Mouse (Mus musculus) MEL (cell line): ENCODE measurements around the gene Nlrx1.

Experiments
- CHD2 ChIP-seq: IDR thresholded peaks from 2 replicates; pipeline ENCODE4 v1.6.1; 2011; ENCODE audit warnings: low read length, improper control_type of control experiment
- CTCF ChIP-seq, 3 experiments: IDR thresholded peaks in 2 of 3; conservative IDR thresholded peaks in 1 of 3; 2 replicates each; pipeline ENCODE4 v1.5.1; 2011 to 2012; ENCODE audit warnings: low read length in 3 of 3, low read depth in 2 of 3, mild to moderate bottlenecking in 2 of 3, improper control_type of control experiment in 1 of 3, inconsistent platforms in 1 of 3, mixed read lengths in 1 of 3, moderate library complexity in 1 of 3; ENCODE audit not compliant: control insufficient read depth in 1 of 3, insufficient read depth in 1 of 3, poor library complexity in 1 of 3, severe bottlenecking in 1 of 3
- ELF1 ChIP-seq: IDR thresholded peaks from 2 replicates; pipeline ENCODE4 v1.6.1; 2014; ENCODE audit warnings: low read depth, mild to moderate bottlenecking, inconsistent platforms, low read length, improper control_type of control experiment, moderate library complexity
- GATA1 ChIP-seq: IDR thresholded peaks from 2 replicates; pipeline ENCODE4 v1.6.1; 2011; ENCODE audit warnings: low read depth, low read length, improper control_type of control experiment
- JUND ChIP-seq: IDR thresholded peaks from 2 replicates; pipeline ENCODE4 v1.6.1; 2011; ENCODE audit warnings: low read depth, mild to moderate bottlenecking, improper control_type of control experiment, low read length
- MAZ ChIP-seq: IDR thresholded peaks from 2 replicates; pipeline ENCODE4 v1.6.1; 2012; ENCODE audit warnings: low read depth, mild to moderate bottlenecking, inconsistent platforms, low read length, improper control_type of control experiment
- MYB ChIP-seq: IDR thresholded peaks from 2 replicates; pipeline ENCODE4 v1.6.1; 2011; ENCODE audit warnings: mild to moderate bottlenecking, low read depth, low read length, improper control_type of control experiment
- POLR2A ChIP-seq, 2 experiments: IDR thresholded peaks; 2 replicates each; pipeline ENCODE4 v1.6.1; 2011 to 2012; ENCODE audit warnings: low read length in 2 of 2, mild to moderate bottlenecking in 2 of 2, control low read depth in 1 of 2, improper control_type of control experiment in 1 of 2, low read depth in 1 of 2, moderate library complexity in 1 of 2; ENCODE audit not compliant: control insufficient read depth in 1 of 2, insufficient read depth in 1 of 2, poor library complexity in 1 of 2
- ZKSCAN1 ChIP-seq: IDR thresholded peaks from 2 replicates; pipeline ENCODE4 v1.6.1; 2012; ENCODE audit warnings: low read depth, mild to moderate bottlenecking, inconsistent platforms, low read length, improper control_type of control experiment, moderate library complexity
- ZMIZ1 ChIP-seq: IDR thresholded peaks from 2 replicates; pipeline ENCODE4 v1.6.1; 2012; ENCODE audit warnings: low read depth, mild to moderate bottlenecking, inconsistent platforms, low read length, improper control_type of control experiment, moderate library complexity

DNA sequence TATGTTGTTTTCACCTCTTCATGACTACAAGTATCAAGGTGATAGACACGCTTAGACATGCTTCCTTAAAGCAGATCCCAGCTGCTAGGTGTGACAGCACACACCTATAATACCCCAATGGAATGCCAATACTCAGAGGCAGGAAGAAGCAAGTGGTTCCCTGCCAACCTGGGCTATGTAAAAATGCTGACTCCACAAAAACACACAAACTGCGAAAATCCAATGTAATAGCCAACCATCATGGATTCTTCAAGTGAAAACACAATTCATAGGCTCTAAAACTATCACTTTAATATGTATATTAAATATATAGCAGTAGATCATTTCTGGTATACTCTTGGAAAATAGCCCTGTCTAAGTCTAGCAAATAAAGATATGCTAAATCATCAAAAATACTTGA, 60.6 kb downstream of the Nlrx1 start:
- TF ChIP-seq POLR2A (IDR thresholded peaks at IDR 0.05; ENCODE audit: control insufficient read depth in 1 of 2, insufficient read depth in 1 of 2, low read depth in 1 of 2, low read length in 2 of 2, poor library complexity in 1 of 2) = no peak
- no peak for TF ChIP-seq GATA1
- TF ChIP-seq CTCF (IDR thresholded peaks at IDR 0.05 in 2 of 3, conservative IDR thresholded peaks at IDR 0.05 in 1 of 3; ENCODE audit: control insufficient read depth in 1 of 3, insufficient read depth in 1 of 3, low read depth in 2 of 3, low read length in 3 of 3, poor library complexity in 1 of 3, severe bottlenecking in 1 of 3) = no peak
- TF ChIP-seq ELF1 = no peak
- no peak for TF ChIP-seq MYB
- TF ChIP-seq ZMIZ1 = no peak
- no peak for TF ChIP-seq JUND
- TF ChIP-seq MAZ = no peak
- TF ChIP-seq ZKSCAN1 = no peak
- no peak for TF ChIP-seq CHD2
